Mouse (Mus musculus): Measurements from ENCODE around the gene Slc8b1. TPM values are rescaled to one million over a fixed set of nuclear protein-coding genes. Genes with fewer than 3 reads are reported as not detected.

Slc8b1 gene
- polyA plus RNA-seq, 1 experiment = 19.6 TPM

- Histone ChIP-seq H3ac (ENCODE audit: control insufficient read depth, insufficient read length) (no peak overlapping the region), H3K4me3 (no peak overlapping the region), H3K27me3 (ENCODE audit: control insufficient read depth, insufficient read depth, insufficient read length) (no peaks in the 10 kb centered on the region), H3K79me2 (ENCODE audit: control insufficient read depth, insufficient read depth) (no peaks in the 10 kb centered on the region), H3K36me3 (ENCODE audit: control insufficient read depth, insufficient read depth) (peaks cover 9% of the 10 kb centered on the region), H3K4me2 (ENCODE audit: low read depth) (no peak overlapping the region)
- TF ChIP-seq POLR2A (IDR thresholded peaks at IDR 0.05; ENCODE audit: insufficient read length, low read depth) (no peak), TCF12 (IDR thresholded peaks at IDR 0.05; ENCODE audit: insufficient read depth, poor library complexity, severe bottlenecking) (no peak), TCF3 (IDR thresholded peaks at IDR 0.05; ENCODE audit: insufficient read length, low read depth) (no peak), SRF (IDR thresholded peaks at IDR 0.05; ENCODE audit: control insufficient read depth, insufficient read length, low read depth) (no peak), CEBPB (IDR thresholded peaks at IDR 0.05; ENCODE audit: insufficient read depth, poor library complexity, severe bottlenecking) (no peak), MAX (IDR thresholded peaks at IDR 0.05; ENCODE audit: low read depth) (no peak), MYOG (IDR thresholded peaks at IDR 0.05; ENCODE audit: control insufficient read depth in 1 of 3, insufficient read depth in 1 of 3, insufficient read length in 2 of 3, low read depth in 2 of 3) (no peak), MYOD1 (IDR thresholded peaks at IDR 0.05; ENCODE audit: control insufficient read depth in 1 of 3, insufficient read length in 2 of 3, low read depth in 2 of 3) (no peak), POLR2AphosphoS2 (IDR thresholded peaks at IDR 0.05; ENCODE audit: insufficient read length, low read depth) (no peak), REST (IDR thresholded peaks at IDR 0.05; ENCODE audit: insufficient read depth, insufficient read length) (no peak), USF1 (IDR thresholded peaks at IDR 0.05; ENCODE audit: low read depth) (no peak), E2F4 (IDR thresholded peaks at IDR 0.05; ENCODE audit: insufficient read depth) (no peak)
These were observed 16.5 kb downstream of the Slc8b1 start for GRCm38 (mm10) chr5:120527296-120527964.

GRCm38 (mm10) chr5:120531631-120532030 is 20.7 kb downstream of the Slc8b1 start:
- TF ChIP-seq SRF (IDR thresholded peaks at IDR 0.05; ENCODE audit: control insufficient read depth, insufficient read length, low read depth) (no peak), MAX (IDR thresholded peaks at IDR 0.05; ENCODE audit: low read depth) (no peak)
- peaks cover 4% of the 10 kb centered on the region for H3K36me3 ChIP-seq (ENCODE audit: control insufficient read depth, insufficient read depth)
- no peaks in the 10 kb centered on the region for H3K79me2 ChIP-seq (ENCODE audit: control insufficient read depth, insufficient read depth)
- no peaks in the 10 kb centered on the region for H3K27me3 ChIP-seq (ENCODE audit: control insufficient read depth, insufficient read depth, insufficient read length)
- no peak overlapping the region for H3K4me3 ChIP-seq
- H3K4me2 ChIP-seq (ENCODE audit: low read depth) = no peak overlapping the region
- no peak overlapping the region for H3ac ChIP-seq (ENCODE audit: control insufficient read depth, insufficient read length)

- H3K4me3 ChIP-seq = no peak overlapping the region
- no peak overlapping the region for H3ac ChIP-seq (ENCODE audit: control insufficient read depth, insufficient read length)
- H3K79me2 ChIP-seq (ENCODE audit: control insufficient read depth, insufficient read depth) = no peaks in the 10 kb centered on the region
- H3K36me3 ChIP-seq (ENCODE audit: control insufficient read depth, insufficient read depth) = peaks cover 5% of the 10 kb centered on the region
- no peaks in the 10 kb centered on the region for H3K27me3 ChIP-seq (ENCODE audit: control insufficient read depth, insufficient read depth, insufficient read length)
- no peak overlapping the region for H3K4me2 ChIP-seq (ENCODE audit: low read depth)
- TF ChIP-seq POLR2A (IDR thresholded peaks at IDR 0.05; ENCODE audit: insufficient read length, low read depth) (peak; percentile 30), MYOD1 (IDR thresholded peaks at IDR 0.05; ENCODE audit: control insufficient read depth in 1 of 3, insufficient read length in 2 of 3, low read depth in 2 of 3) (no peak), POLR2AphosphoS2 (IDR thresholded peaks at IDR 0.05; ENCODE audit: insufficient read length, low read depth) (peak; percentile 79)
These were observed 23.2 kb downstream of the Slc8b1 start for GRCm38 (mm10) chr5:120534071-120534685.

GRCm38 (mm10) chr5:120534686-120535075 is 23.7 kb downstream of the Slc8b1 start:
- Histone ChIP-seq H3K27me3 (ENCODE audit: control insufficient read depth, insufficient read depth, insufficient read length) (no peaks in the 10 kb centered on the region), H3K4me3 (no peak overlapping the region), H3K79me2 (ENCODE audit: control insufficient read depth, insufficient read depth) (no peaks in the 10 kb centered on the region), H3K36me3 (ENCODE audit: control insufficient read depth, insufficient read depth) (peaks cover 10% of the 10 kb centered on the region), H3ac (ENCODE audit: control insufficient read depth, insufficient read length) (no peak overlapping the region), H3K4me2 (ENCODE audit: low read depth) (no peak overlapping the region)
- TF ChIP-seq REST (IDR thresholded peaks at IDR 0.05; ENCODE audit: insufficient read depth, insufficient read length) (no peak), E2F4 (IDR thresholded peaks at IDR 0.05; ENCODE audit: insufficient read depth) (no peak), USF1 (IDR thresholded peaks at IDR 0.05; ENCODE audit: low read depth) (no peak), TCF12 (IDR thresholded peaks at IDR 0.05; ENCODE audit: insufficient read depth, poor library complexity, severe bottlenecking) (no peak), POLR2AphosphoS2 (IDR thresholded peaks at IDR 0.05; ENCODE audit: insufficient read length, low read depth) (no peak), POLR2A (IDR thresholded peaks at IDR 0.05; ENCODE audit: insufficient read length, low read depth) (no peak), MYOG (IDR thresholded peaks at IDR 0.05; ENCODE audit: control insufficient read depth in 1 of 3, insufficient read depth in 1 of 3, insufficient read length in 2 of 3, low read depth in 2 of 3) (no peak), MAX (IDR thresholded peaks at IDR 0.05; ENCODE audit: low read depth) (no peak), MYOD1 (IDR thresholded peaks at IDR 0.05; ENCODE audit: control insufficient read depth in 1 of 3, insufficient read length in 2 of 3, low read depth in 2 of 3) (no peak), CEBPB (IDR thresholded peaks at IDR 0.05; ENCODE audit: insufficient read depth, poor library complexity, severe bottlenecking) (no peak), SRF (IDR thresholded peaks at IDR 0.05; ENCODE audit: control insufficient read depth, insufficient read length, low read depth) (no peak), TCF3 (IDR thresholded peaks at IDR 0.05; ENCODE audit: insufficient read length, low read depth) (no peak)

DNA sequence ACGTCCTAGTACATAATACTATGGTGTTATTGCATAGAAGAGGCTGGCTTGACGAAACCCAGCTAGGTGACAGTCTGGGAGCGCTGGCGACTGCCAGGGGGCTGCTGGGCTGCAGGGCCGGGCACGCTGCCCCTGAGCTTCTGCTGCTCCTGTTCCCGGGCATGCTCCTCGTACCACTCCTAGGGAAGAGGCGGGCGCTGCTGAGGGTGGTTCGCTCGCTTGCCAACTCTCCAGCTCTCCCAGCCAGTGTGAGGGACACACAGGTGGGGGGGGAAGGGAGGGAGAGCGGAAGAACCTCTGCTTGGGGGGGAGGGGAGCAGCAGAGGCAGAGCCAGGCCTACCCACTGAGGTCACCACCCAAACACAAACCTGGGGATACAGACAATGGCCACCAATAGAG is 25.1 kb downstream of the Slc8b1 start:
- TF ChIP-seq TCF3 (IDR thresholded peaks at IDR 0.05; ENCODE audit: insufficient read length, low read depth) (no peak), TCF12 (IDR thresholded peaks at IDR 0.05; ENCODE audit: insufficient read depth, poor library complexity, severe bottlenecking) (no peak), REST (IDR thresholded peaks at IDR 0.05; ENCODE audit: insufficient read depth, insufficient read length) (no peak), POLR2AphosphoS2 (IDR thresholded peaks at IDR 0.05; ENCODE audit: insufficient read length, low read depth) (peak; percentile 59), MYOG (IDR thresholded peaks at IDR 0.05; ENCODE audit: control insufficient read depth in 1 of 3, insufficient read depth in 1 of 3, insufficient read length in 2 of 3, low read depth in 2 of 3) (no peak), SRF (IDR thresholded peaks at IDR 0.05; ENCODE audit: control insufficient read depth, insufficient read length, low read depth) (no peak)
- H3ac ChIP-seq (ENCODE audit: control insufficient read depth, insufficient read length) = no peak overlapping the region
- H3K79me2 ChIP-seq (ENCODE audit: control insufficient read depth, insufficient read depth) = no peaks in the 10 kb centered on the region

More for the DNA sequence above, 25.1 kb downstream of the Slc8b1 start:
- Histone ChIP-seq H3K36me3 (ENCODE audit: control insufficient read depth, insufficient read depth) (peaks cover 23% of the 10 kb centered on the region), H3K4me3 (no peak overlapping the region), H3K27me3 (ENCODE audit: control insufficient read depth, insufficient read depth, insufficient read length) (no peaks in the 10 kb centered on the region), H3K4me2 (ENCODE audit: low read depth) (no peak overlapping the region)
